Mouse (Mus musculus) macrophage (primary cell): ENCODE results near the gene Agrn. TPM values are rescaled to one million over a fixed set of nuclear protein-coding genes. Genes with fewer than 3 reads are reported as not detected.

Experiments used
- H3K27ac ChIP-seq: fragments of 350-480 bp; formaldehyde crosslinking; 2 replicates; pipeline ENCODE4 v1.9.0; 2021
- H3K36me3 ChIP-seq: fragments of 350-480 bp; formaldehyde crosslinking; 2 replicates; pipeline ENCODE4 v1.9.0; 2021; ENCODE audit errors: inconsistent target
- H3K4me3 ChIP-seq: fragments of 350-480 bp; formaldehyde crosslinking; 2 replicates; pipeline ENCODE4 v1.9.0; 2021; ENCODE audit errors: inconsistent target
- H3K79me2 ChIP-seq: fragments of 350-480 bp; formaldehyde crosslinking; 2 replicates; pipeline ENCODE4 v1.9.0; 2021; ENCODE audit errors: inconsistent target
- WGBS: methylation state at CpG from one replicate; pipeline ENCODE4 v1.1.7; 2026; ENCODE audit warnings: inconsistent platforms; ENCODE audit not compliant: missing documents; 5-methylcytosine and 5-hydroxymethylcytosine counted together
- polyA plus RNA-seq: library from polyadenylated mRNA; stranded (reverse); fragments of 250-400 nt; gene quantifications from 3 replicates; pipeline ENCODE4 v1.2.4, GENCODE M21; 2018; ENCODE audit warnings: inconsistent platforms

Agrn gene
- polyA plus RNA-seq, 1 experiment from 2014 or later: 3.3 TPM

GRCm38 (mm10) chr4:156193200-156193590 is 4.1 kb downstream of the Agrn start:
- WGBS: 75% methylated on average over 2 of the region's 2 CpGs
- no peak overlapping the region for H3K4me3 ChIP-seq
- H3K27ac ChIP-seq: no peak overlapping the region
- no peaks in the 10 kb centered on the region for H3K79me2 ChIP-seq
- no peaks in the 10 kb centered on the region for H3K36me3 ChIP-seq

GRCm38 (mm10) chr4:156192421-156193199 is 4.7 kb downstream of the Agrn start:
- 86% methylated on average over 8 of the region's 8 CpGs for WGBS

GRCm38 (mm10) chr4:156188811-156189323 is 8.4 kb downstream of the Agrn start:
- H3K27ac ChIP-seq: no peak overlapping the region
- no peaks in the 10 kb centered on the region for H3K79me2 ChIP-seq
- H3K36me3 ChIP-seq: no peaks in the 10 kb centered on the region
- no peak overlapping the region for H3K4me3 ChIP-seq
- WGBS: 85% methylated on average over 6 of the region's 6 CpGs

More at GRCm38 (mm10) chr4:156192421-156193199, 4.7 kb downstream of the Agrn start:
- Histone ChIP-seq H3K27ac (no peak overlapping the region), H3K36me3 (no peaks in the 10 kb centered on the region), H3K79me2 (no peaks in the 10 kb centered on the region), H3K4me3 (no peak overlapping the region)

GRCm38 (mm10) chr4:156188162-156188810 is 9.0 kb downstream of the Agrn start:
- Histone ChIP-seq H3K4me3 (no peak overlapping the region), H3K36me3 (no peaks in the 10 kb centered on the region), H3K79me2 (no peaks in the 10 kb centered on the region), H3K27ac (no peak overlapping the region)
- 68% methylated on average over 5 of the region's 5 CpGs for WGBS

GRCm38 (mm10) chr4:156185950-156186850 is 11.1 kb downstream of the Agrn start:
- Histone ChIP-seq H3K4me3 (no peak overlapping the region), H3K27ac (no peak overlapping the region)
- WGBS: 24% methylated on average over 31 of the region's 31 CpGs

GRCm38 (mm10) chr4:156185456-156185949 is 11.8 kb downstream of the Agrn start:
- H3K4me3 ChIP-seq: no peak overlapping the region
- H3K79me2 ChIP-seq: no peaks in the 10 kb centered on the region
- H3K27ac ChIP-seq: no peak overlapping the region
- 92% methylated on average over 13 of the region's 13 CpGs for WGBS
- no peaks in the 10 kb centered on the region for H3K36me3 ChIP-seq

More at GRCm38 (mm10) chr4:156185950-156186850, 11.1 kb downstream of the Agrn start:
- H3K36me3 ChIP-seq: no peaks in the 10 kb centered on the region
- no peaks in the 10 kb centered on the region for H3K79me2 ChIP-seq

GRCm38 (mm10) chr4:156184291-156184954 is 12.9 kb downstream of the Agrn start:
- 90% methylated on average over 7 of the region's 7 CpGs for WGBS
- H3K79me2 ChIP-seq: no peaks in the 10 kb centered on the region
- no peak overlapping the region for H3K4me3 ChIP-seq
- no peak overlapping the region for H3K27ac ChIP-seq
- no peaks in the 10 kb centered on the region for H3K36me3 ChIP-seq

- 51% methylated on average over 5 of the region's 5 CpGs for WGBS
- Histone ChIP-seq H3K79me2 (no peaks in the 10 kb centered on the region), H3K36me3 (no peaks in the 10 kb centered on the region), H3K27ac (no peak overlapping the region), H3K4me3 (no peak overlapping the region)
These were observed 13.5 kb downstream of the Agrn start for GRCm38 (mm10) chr4:156183747-156184146.

- Histone ChIP-seq H3K79me2 (no peaks in the 10 kb centered on the region), H3K4me3 (no peak overlapping the region), H3K27ac (no peak overlapping the region), H3K36me3 (no peaks in the 10 kb centered on the region; the same call in 1 of the 2 replicates)
- 95% methylated on average over 9 of the region's 9 CpGs for WGBS
These were observed 19.7 kb downstream of the Agrn start for GRCm38 (mm10) chr4:156177630-156178029.

GRCm38 (mm10) chr4:156171828-156172227 is 25.5 kb downstream of the Agrn start:
- Histone ChIP-seq H3K79me2 (no peaks in the 10 kb centered on the region), H3K36me3 (no peaks in the 10 kb centered on the region; the same call in 1 of the 2 replicates), H3K4me3 (no peak overlapping the region), H3K27ac (no peak overlapping the region)
- WGBS: 95% methylated on average over 10 of the region's 11 CpGs

- H3K79me2 ChIP-seq: no peaks in the 10 kb centered on the region
- no peak overlapping the region for H3K4me3 ChIP-seq
- WGBS: 94% methylated on average over 8 of the region's 10 CpGs
- H3K36me3 ChIP-seq: no peaks in the 10 kb centered on the region
- no peak overlapping the region for H3K27ac ChIP-seq
These were observed 28.2 kb downstream of the Agrn start for GRCm38 (mm10) chr4:156169129-156169528.

GRCm38 (mm10) chr4:156168611-156169010 is 28.7 kb downstream of the Agrn start:
- Histone ChIP-seq H3K36me3 (no peaks in the 10 kb centered on the region), H3K27ac (no peak overlapping the region), H3K4me3 (no peak overlapping the region), H3K79me2 (no peaks in the 10 kb centered on the region)
- 99% methylated on average over 8 of the region's 8 CpGs for WGBS

GRCm38 (mm10) chr4:156166477-156166876 is 30.8 kb downstream of the Agrn start:
- H3K79me2 ChIP-seq: no peaks in the 10 kb centered on the region
- no peaks in the 10 kb centered on the region for H3K36me3 ChIP-seq
- WGBS: 64% methylated on average over 9 of the region's 9 CpGs
- no peak overlapping the region for H3K4me3 ChIP-seq
- no peak overlapping the region for H3K27ac ChIP-seq

- H3K4me3 ChIP-seq: no peak overlapping the region
- H3K36me3 ChIP-seq: no peaks in the 10 kb centered on the region
- H3K79me2 ChIP-seq: no peaks in the 10 kb centered on the region
- no peak overlapping the region for H3K27ac ChIP-seq
- 100% methylated on average over 3 of the region's 3 CpGs for WGBS
These were observed 42.5 kb downstream of the Agrn start for GRCm38 (mm10) chr4:156154771-156155170.
